Mouse (Mus musculus) myocyte (in vitro differentiated cells): ENCODE results near the gene Smim14. TPM values are rescaled to one million over a fixed set of nuclear protein-coding genes. Genes with fewer than 3 reads are reported as not detected.

Experiments
- H3K27me3 ChIP-seq: one replicate; pipeline ENCODE4 v1.6.1; 2011; ENCODE audit not compliant: control insufficient read depth, insufficient read depth, insufficient read length
- H3K36me3 ChIP-seq: one replicate; pipeline ENCODE4 v1.6.1; 2011; ENCODE audit not compliant: control insufficient read depth, insufficient read depth
- H3K4me2 ChIP-seq: one replicate; pipeline ENCODE4 v1.6.1; 2011; ENCODE audit warnings: low read depth, control low read depth
- H3K4me3 ChIP-seq: one replicate; pipeline ENCODE4 v1.5.1; 2011; ENCODE audit warnings: mild to moderate bottlenecking, control low read depth, moderate library complexity
- H3K79me2 ChIP-seq: one replicate; pipeline ENCODE4 v1.6.1; 2011; ENCODE audit not compliant: control insufficient read depth, insufficient read depth
- H3ac ChIP-seq: one replicate; pipeline ENCODE4 v1.6.1; 2011; ENCODE audit not compliant: control insufficient read depth, insufficient read length
- CEBPB ChIP-seq: IDR thresholded peaks from 2 replicates; pipeline ENCODE4 v1.6.1; 2011; ENCODE audit warnings: mild to moderate bottlenecking, moderate library complexity; ENCODE audit not compliant: poor library complexity, insufficient read depth, severe bottlenecking
- E2F4 ChIP-seq: IDR thresholded peaks from one replicate; pipeline ENCODE4 v1.6.1; 2011; ENCODE audit warnings: mild to moderate bottlenecking, control low read depth, moderate library complexity; ENCODE audit not compliant: insufficient read depth
- MAX ChIP-seq: IDR thresholded peaks from one replicate; pipeline ENCODE4 v1.6.1; 2011; ENCODE audit warnings: low read depth, mild to moderate bottlenecking, control low read depth
- MYOD1 ChIP-seq, 3 experiments: IDR thresholded peaks; one replicate each; pipeline ENCODE4 v1.6.1; 2011; ENCODE audit warnings: control low read depth in 2 of 3, low read depth in 2 of 3, mild to moderate bottlenecking in 2 of 3, moderate library complexity in 1 of 3; ENCODE audit not compliant: insufficient read length in 2 of 3, control insufficient read depth in 1 of 3
- MYOG ChIP-seq, 3 experiments: IDR thresholded peaks; one replicate each; pipeline ENCODE4 v1.6.1; 2011; ENCODE audit warnings: control low read depth in 2 of 3, low read depth in 2 of 3, mild to moderate bottlenecking in 2 of 3; ENCODE audit not compliant: insufficient read length in 2 of 3, control insufficient read depth in 1 of 3, insufficient read depth in 1 of 3
- POLR2A ChIP-seq: IDR thresholded peaks from one replicate; pipeline ENCODE4 v1.6.1; 2011; ENCODE audit warnings: low read depth, mild to moderate bottlenecking, control low read depth, moderate library complexity; ENCODE audit not compliant: insufficient read length
- POLR2AphosphoS2 ChIP-seq: IDR thresholded peaks from one replicate; pipeline ENCODE4 v1.6.1; 2011; ENCODE audit warnings: low read depth, control low read depth; ENCODE audit not compliant: insufficient read length
- REST ChIP-seq: IDR thresholded peaks from one replicate; pipeline ENCODE4 v1.6.1; 2011; ENCODE audit warnings: mild to moderate bottlenecking, control low read depth, moderate library complexity; ENCODE audit not compliant: insufficient read depth, insufficient read length
- SRF ChIP-seq: IDR thresholded peaks from one replicate; pipeline ENCODE4 v1.6.1; 2011; ENCODE audit warnings: low read depth; ENCODE audit not compliant: control insufficient read depth, insufficient read length
- TCF12 ChIP-seq: IDR thresholded peaks from one replicate; pipeline ENCODE4 v1.6.1; 2011; ENCODE audit warnings: mild to moderate bottlenecking, control low read depth; ENCODE audit not compliant: poor library complexity, insufficient read depth, severe bottlenecking
- TCF3 ChIP-seq: IDR thresholded peaks from one replicate; pipeline ENCODE4 v1.6.1; 2011; ENCODE audit warnings: low read depth, control low read depth; ENCODE audit not compliant: insufficient read length
- USF1 ChIP-seq: IDR thresholded peaks from one replicate; pipeline ENCODE4 v1.6.1; 2011; ENCODE audit warnings: low read depth, mild to moderate bottlenecking, control low read depth, moderate library complexity
- polyA plus RNA-seq: library from polyadenylated mRNA; unstranded; fragments of >200 nt; fragmentation: generic; extraction: Trizol; gene quantifications from one replicate; pipeline ENCODE4 v1.2.1, GENCODE M21; 2012; ENCODE audit warnings: missing spikeins

Smim14 gene
- polyA plus RNA-seq, 1 experiment, result 83.3 TPM

DNA sequence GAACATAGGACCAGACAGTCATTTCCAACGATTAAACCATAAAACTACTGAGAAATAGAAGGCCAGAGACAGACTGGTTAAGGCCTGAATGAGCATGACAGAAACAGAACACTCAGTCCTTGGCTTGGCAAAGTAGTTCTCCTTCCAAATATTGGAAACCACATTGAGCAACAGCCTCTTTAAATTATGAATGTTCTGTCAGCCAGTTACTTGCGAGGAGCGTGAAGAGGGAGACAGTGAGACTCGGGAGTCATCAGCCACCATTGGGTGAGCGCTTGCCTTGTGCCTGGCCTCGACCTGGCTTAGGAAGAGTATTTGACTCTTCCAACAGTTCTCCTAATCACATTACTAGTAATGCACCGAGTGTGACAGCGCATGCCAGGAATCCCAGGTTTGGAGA is 28.6 kb downstream of the Smim14 start:
- no peak for TF ChIP-seq MAX
- TF ChIP-seq SRF, result no peak
- TF ChIP-seq POLR2A, result no peak
- TF ChIP-seq MYOG (IDR thresholded peaks at IDR 0.05; ENCODE audit: control insufficient read depth in 1 of 3, insufficient read depth in 1 of 3, insufficient read length in 2 of 3, low read depth in 2 of 3), result no peak
- TF ChIP-seq TCF3, result no peak
- TF ChIP-seq E2F4, result no peak
- TF ChIP-seq REST, result no peak
- TF ChIP-seq CEBPB, result no peak
- no peak for TF ChIP-seq MYOD1 (IDR thresholded peaks at IDR 0.05; ENCODE audit: control insufficient read depth in 1 of 3, insufficient read length in 2 of 3, low read depth in 2 of 3)
- TF ChIP-seq POLR2AphosphoS2, result no peak
- no peaks in the 10 kb centered on the region for H3K36me3 ChIP-seq
- H3K79me2 ChIP-seq, result no peaks in the 10 kb centered on the region
- no peaks in the 10 kb centered on the region for H3K27me3 ChIP-seq
- H3ac ChIP-seq, result no peak overlapping the region
- no peak overlapping the region for H3K4me2 ChIP-seq
- no peak overlapping the region for H3K4me3 ChIP-seq

DNA sequence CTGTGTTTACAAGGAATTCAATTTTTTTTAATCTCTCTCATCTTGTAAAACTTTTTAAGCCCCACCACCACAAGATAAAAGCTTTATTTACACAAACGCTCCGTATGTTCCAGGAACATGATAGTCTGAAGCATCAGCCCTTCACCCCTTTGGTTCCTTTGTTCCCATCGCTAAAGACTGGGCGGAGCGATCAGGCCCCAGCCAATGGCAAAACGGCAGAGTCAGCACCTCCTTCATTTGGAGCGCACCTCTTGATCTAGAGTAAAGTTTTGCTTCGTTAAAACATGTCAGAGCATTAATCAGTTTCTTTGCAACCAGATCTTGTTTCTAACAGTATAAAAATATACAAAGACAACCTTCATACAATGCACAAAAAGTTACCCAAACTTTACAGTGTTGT is 31.2 kb downstream of the Smim14 start:
- H3K79me2 ChIP-seq, result no peaks in the 10 kb centered on the region
- H3K36me3 ChIP-seq, result no peaks in the 10 kb centered on the region
- no peaks in the 10 kb centered on the region for H3K27me3 ChIP-seq
- H3ac ChIP-seq, result no peak overlapping the region
- no peak overlapping the region for H3K4me3 ChIP-seq
- H3K4me2 ChIP-seq, result peak overlapping the region; percentile 10
- no peak for TF ChIP-seq MYOG (IDR thresholded peaks at IDR 0.05; ENCODE audit: control insufficient read depth in 1 of 3, insufficient read depth in 1 of 3, insufficient read length in 2 of 3, low read depth in 2 of 3)
- no peak for TF ChIP-seq E2F4
- TF ChIP-seq MAX, result no peak
- no peak for TF ChIP-seq SRF
- TF ChIP-seq POLR2AphosphoS2, result no peak
- TF ChIP-seq TCF12, result no peak
- no peak for TF ChIP-seq MYOD1 (IDR thresholded peaks at IDR 0.05; ENCODE audit: control insufficient read depth in 1 of 3, insufficient read length in 2 of 3, low read depth in 2 of 3)
- TF ChIP-seq POLR2A, result no peak
- no peak for TF ChIP-seq USF1
- no peak for TF ChIP-seq REST
- TF ChIP-seq CEBPB, result no peak
- TF ChIP-seq TCF3, result no peak

DNA sequence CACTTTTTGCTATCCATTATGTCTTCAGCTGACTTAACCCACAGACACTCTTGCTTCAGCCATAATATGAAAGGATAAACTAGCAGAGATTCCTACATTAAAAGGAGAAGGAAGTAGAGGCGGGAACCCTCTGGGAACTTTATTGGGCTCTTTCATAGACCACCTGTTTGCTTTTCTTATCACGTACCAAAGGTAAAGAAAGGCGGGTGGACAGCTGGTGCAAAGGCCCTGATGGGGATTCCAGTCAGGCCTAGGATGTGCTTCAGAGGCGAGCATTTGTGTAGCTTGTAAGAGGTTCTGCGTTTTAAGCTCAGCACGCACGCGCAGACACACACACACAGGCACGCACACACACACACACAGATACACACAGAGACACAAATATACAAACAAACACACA is 35.6 kb downstream of the Smim14 start:
- Histone ChIP-seq H3K27me3 (no peaks in the 10 kb centered on the region), H3K4me2 (no peak overlapping the region), H3K79me2 (no peaks in the 10 kb centered on the region)

DNA sequence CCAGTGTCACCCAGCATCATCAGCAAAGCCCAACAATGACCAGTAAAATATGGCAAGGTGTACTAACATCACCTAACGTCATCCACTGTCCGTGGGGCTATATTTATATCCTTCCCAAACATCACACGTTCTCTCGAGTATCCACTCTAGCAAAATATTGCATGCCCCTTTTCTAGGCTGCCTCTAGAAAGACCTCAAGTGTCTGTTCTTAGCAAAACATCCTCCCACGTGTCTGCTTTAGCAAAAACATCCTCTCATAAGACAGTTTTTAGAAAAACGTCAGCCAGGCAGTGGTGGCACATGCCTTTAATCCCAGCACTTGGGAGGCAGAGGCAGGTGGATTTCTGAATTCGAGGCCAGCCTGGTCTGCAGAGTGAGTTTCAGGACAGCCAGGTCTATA is 36.8 kb downstream of the Smim14 start:
- H3K79me2 ChIP-seq, result no peaks in the 10 kb centered on the region

More for the DNA sequence above, 35.6 kb downstream of the Smim14 start:
- H3K36me3 ChIP-seq, result no peaks in the 10 kb centered on the region
- no peak overlapping the region for H3ac ChIP-seq
- TF ChIP-seq E2F4 (no peak), TCF12 (no peak), MAX (no peak), POLR2AphosphoS2 (no peak), TCF3 (no peak), CEBPB (no peak), SRF (no peak), MYOD1 (IDR thresholded peaks at IDR 0.05; ENCODE audit: control insufficient read depth in 1 of 3, insufficient read length in 2 of 3, low read depth in 2 of 3) (no peak), MYOG (IDR thresholded peaks at IDR 0.05; ENCODE audit: control insufficient read depth in 1 of 3, insufficient read depth in 1 of 3, insufficient read length in 2 of 3, low read depth in 2 of 3) (no peak), USF1 (no peak), REST (no peak), POLR2A (no peak)
- no peak overlapping the region for H3K4me3 ChIP-seq

More for the DNA sequence above, 36.8 kb downstream of the Smim14 start:
- TF ChIP-seq TCF3 (no peak), USF1 (no peak), POLR2AphosphoS2 (no peak), MAX (no peak), CEBPB (no peak), TCF12 (no peak), MYOD1 (IDR thresholded peaks at IDR 0.05; ENCODE audit: control insufficient read depth in 1 of 3, insufficient read length in 2 of 3, low read depth in 2 of 3) (no peak), E2F4 (no peak), REST (no peak), SRF (no peak)
- no peaks in the 10 kb centered on the region for H3K27me3 ChIP-seq
- no peak overlapping the region for H3K4me3 ChIP-seq
- H3ac ChIP-seq, result no peak overlapping the region
- no peak overlapping the region for H3K4me2 ChIP-seq
- H3K36me3 ChIP-seq, result no peaks in the 10 kb centered on the region
